Mouse (Mus musculus) hindbrain, embryonic 16.5 days (tissue): ENCODE measurements at regions not wholly inside any gene's neighbourhood (a gene's known extent, or its start where the extent isn't known, plus 50 kb on each side); places are given as distances from the start of the nearest gene placed in this dataset.

ENCODE experiments used
- ATAC-seq: fragments of 200-750 bp; cut with Nextera tagmentation; 2 replicates; pipeline ENCODE4 v1.8.0; 2017; ENCODE audit warnings: moderate TSS enrichment, moderate library complexity
- H3K27ac ChIP-seq: fragments of 300-500 bp; sonication (generic); 2 replicates; pipeline ENCODE4 v1.5.1; 2014; ENCODE audit warnings: low read depth, mild to moderate bottlenecking, control low read depth, low read length, moderate library complexity
- H3K27me3 ChIP-seq: fragments of 300-500 bp; sonication (generic); replicated peaks from 2 replicates; pipeline ENCODE4 v1.6.1; 2014; ENCODE audit warnings: low read length; ENCODE audit not compliant: control insufficient read depth, insufficient read depth
- H3K36me3 ChIP-seq: fragments of 300-500 bp; sonication (generic); 2 replicates; pipeline ENCODE4 v1.6.1; 2014; ENCODE audit warnings: mild to moderate bottlenecking, low read length, moderate library complexity, mixed read lengths; ENCODE audit not compliant: control insufficient read depth, insufficient read depth
- H3K4me1 ChIP-seq: fragments of 300-500 bp; sonication (generic); 2 replicates; pipeline ENCODE4 v1.6.1; 2014; ENCODE audit warnings: low read depth, low read length; ENCODE audit not compliant: control insufficient read depth, insufficient read depth
- H3K4me2 ChIP-seq: fragments of 300-500 bp; sonication (generic); 2 replicates; pipeline ENCODE4 v1.6.1; 2014; ENCODE audit warnings: mild to moderate bottlenecking, low read length, control low read depth, moderate library complexity
- H3K4me3 ChIP-seq: fragments of 300-500 bp; sonication (generic); 2 replicates; pipeline ENCODE4 v1.5.1; 2014; ENCODE audit warnings: mild to moderate bottlenecking, low read length, control low read depth, moderate library complexity
- H3K9ac ChIP-seq: fragments of 300-500 bp; sonication (generic); 2 replicates; pipeline ENCODE4 v1.6.1; 2014; ENCODE audit warnings: low read depth, mild to moderate bottlenecking, control low read depth, low read length, moderate library complexity
- H3K9me3 ChIP-seq: fragments of 300-500 bp; sonication (generic); 2 replicates; pipeline ENCODE4 v1.6.1; 2014; ENCODE audit warnings: mild to moderate bottlenecking, low read length, moderate library complexity; ENCODE audit not compliant: control insufficient read depth
- WGBS: fragments of 180-500 bp; shearing (Covaris S2); extraction: QIAGEN DNeasy Blood & Tissue Kit; methylation state at CpG from one replicate; pipeline ENCODE4 v1.1.7; 2014; 5-methylcytosine and 5-hydroxymethylcytosine counted together

- Histone ChIP-seq H3K9me3 (no peaks in the 10 kb centered on the region), H3K27ac (no peak overlapping the region), H3K4me3 (no peak overlapping the region), H3K27me3 (no peaks in the 10 kb centered on the region), H3K4me1 (no peaks in the 10 kb centered on the region), H3K36me3 (no peaks in the 10 kb centered on the region), H3K9ac (no peak overlapping the region), H3K4me2 (no peak overlapping the region)
- 46% methylated on average over 4 of the region's 4 CpGs for WGBS
- no peak for ATAC-seq
Observed at GRCm38 (mm10) chr1:13807786-13808185, 2285.3 kb downstream of the 4930444P10Rik start.

- Histone ChIP-seq H3K36me3 (no peaks in the 10 kb centered on the region), H3K27me3 (no peaks in the 10 kb centered on the region), H3K4me3 (no peak overlapping the region), H3K4me2 (no peak overlapping the region), H3K9me3 (no peaks in the 10 kb centered on the region), H3K4me1 (no peaks in the 10 kb centered on the region), H3K9ac (no peak overlapping the region), H3K27ac (no peak overlapping the region)
- 73% methylated on average over 1 of the region's 1 CpGs for WGBS
- ATAC-seq = no peak
Observed at GRCm38 (mm10) chr1:13800460-13800859, 2292.7 kb downstream of the 4930444P10Rik start.

DNA sequence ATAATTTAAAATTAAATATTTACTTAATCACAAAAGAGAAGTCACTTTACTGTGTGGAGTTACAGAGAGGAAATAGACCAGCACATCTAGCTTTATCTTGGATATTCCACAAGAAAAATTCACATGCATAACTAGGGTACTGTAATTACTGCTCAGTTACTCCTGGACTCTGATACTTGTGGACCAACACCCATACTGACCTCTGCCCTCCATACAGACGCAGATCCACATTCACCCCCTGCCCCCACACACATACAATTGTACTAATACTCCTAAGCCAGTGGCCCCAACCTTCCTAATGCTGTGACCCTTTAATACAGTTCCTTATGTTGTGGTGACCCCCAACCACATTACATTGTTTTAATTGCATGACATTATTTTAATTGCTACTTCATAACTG lies 2294.3 kb downstream of the 4930444P10Rik start:
- no peak overlapping the region for H3K27ac ChIP-seq
- H3K9me3 ChIP-seq = no peaks in the 10 kb centered on the region
- no peak overlapping the region for H3K9ac ChIP-seq
- 67% methylated on average over 1 of the region's 1 CpGs for WGBS
- no peaks in the 10 kb centered on the region for H3K27me3 ChIP-seq
- no peaks in the 10 kb centered on the region for H3K4me1 ChIP-seq
- no peaks in the 10 kb centered on the region for H3K36me3 ChIP-seq
- no peak for ATAC-seq
- no peak overlapping the region for H3K4me2 ChIP-seq
- no peak overlapping the region for H3K4me3 ChIP-seq

DNA sequence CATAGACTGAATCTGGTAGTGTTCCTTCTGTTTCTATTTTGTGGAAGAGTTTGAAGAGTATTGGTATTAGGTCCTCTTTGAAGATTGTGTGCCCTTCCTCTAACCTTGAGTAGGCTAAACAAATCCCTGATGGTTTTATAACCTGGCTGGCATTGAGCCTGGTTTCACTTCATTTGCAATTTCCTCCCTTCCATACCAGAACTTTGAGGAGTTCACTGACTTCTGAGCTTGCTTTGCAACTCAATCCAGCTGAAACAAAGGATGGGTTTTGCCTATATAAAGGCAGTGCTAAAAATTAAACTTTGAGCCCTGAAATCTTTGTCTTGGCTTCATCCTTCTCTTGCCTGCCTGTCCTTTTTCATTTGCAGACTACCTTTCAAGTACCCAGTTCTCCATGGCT lies 2297.9 kb downstream of the 4930444P10Rik start:
- ATAC-seq = no peak
- H3K9ac ChIP-seq = no peak overlapping the region
- H3K4me1 ChIP-seq = no peaks in the 10 kb centered on the region
- H3K27ac ChIP-seq = no peak overlapping the region
- H3K4me2 ChIP-seq = no peak overlapping the region
- H3K9me3 ChIP-seq = peaks cover 5% of the 10 kb centered on the region; the same call in 1 of the 2 replicates
- no peaks in the 10 kb centered on the region for H3K36me3 ChIP-seq
- no peak overlapping the region for H3K4me3 ChIP-seq
- no peaks in the 10 kb centered on the region for H3K27me3 ChIP-seq

DNA sequence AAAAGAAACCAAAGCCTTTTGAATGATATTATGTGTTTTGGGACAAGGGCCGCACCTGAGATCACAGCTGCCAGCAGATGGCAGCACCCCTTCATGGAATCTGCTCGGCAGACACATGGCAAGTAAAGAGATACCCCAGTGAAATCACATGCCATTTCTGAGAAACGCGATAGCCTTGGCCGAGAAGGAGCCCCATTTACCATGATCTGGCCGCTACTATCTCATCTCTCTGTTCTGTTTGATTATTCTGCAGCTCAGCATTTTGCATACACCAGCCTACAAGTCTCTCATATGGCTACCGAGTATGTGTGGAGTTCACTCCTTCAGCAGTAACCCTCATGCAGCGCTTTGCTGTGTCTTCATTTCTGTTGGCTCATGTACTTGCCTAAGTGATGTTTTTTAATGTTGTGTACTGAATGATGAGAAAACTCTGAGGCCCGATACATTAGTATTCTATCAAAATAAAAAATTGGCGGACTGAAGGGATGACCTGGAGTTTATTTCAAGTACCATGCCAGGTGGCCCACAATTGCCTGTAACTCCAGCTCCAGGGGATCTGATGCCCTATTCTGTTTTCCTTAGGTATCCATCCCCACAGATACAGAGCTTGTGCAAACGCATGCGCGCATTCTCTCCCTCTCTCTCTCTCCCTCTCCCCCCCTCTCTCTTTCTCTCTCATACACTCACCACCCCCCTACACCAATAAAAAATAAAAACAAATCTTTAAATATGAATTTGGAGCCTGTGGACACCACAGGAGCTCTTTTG lies 2303.6 kb downstream of the 4930444P10Rik start:
- peak; percentile 95 for ATAC-seq
- Histone ChIP-seq H3K27me3 (no peaks in the 10 kb centered on the region), H3K4me1 (no peaks in the 10 kb centered on the region), H3K9me3 (peaks cover 5% of the 10 kb centered on the region; the same call in 1 of the 2 replicates), H3K27ac (no peak overlapping the region), H3K36me3 (no peaks in the 10 kb centered on the region), H3K4me2 (peak overlapping the region; percentile 44), H3K9ac (no peak overlapping the region), H3K4me3 (no peak overlapping the region)
- WGBS = 34% methylated on average over 13 of the region's 13 CpGs

- no peaks in the 10 kb centered on the region for H3K36me3 ChIP-seq
- no peak overlapping the region for H3K9ac ChIP-seq
- no peak overlapping the region for H3K27ac ChIP-seq
- H3K4me2 ChIP-seq = no peak overlapping the region
- no peak for ATAC-seq
- WGBS = 68% methylated on average over 2 of the region's 2 CpGs
- H3K27me3 ChIP-seq = no peaks in the 10 kb centered on the region
- H3K4me3 ChIP-seq = no peak overlapping the region
- no peaks in the 10 kb centered on the region for H3K4me1 ChIP-seq
- peaks cover 3% of the 10 kb centered on the region; the same call in 1 of the 2 replicates for H3K9me3 ChIP-seq
Observed at GRCm38 (mm10) chr1:13787016-13787415, 2306.1 kb downstream of the 4930444P10Rik start.

- WGBS = 9% methylated on average over 4 of the region's 4 CpGs
- H3K36me3 ChIP-seq = no peaks in the 10 kb centered on the region
- H3K9me3 ChIP-seq = no peaks in the 10 kb centered on the region
- H3K4me3 ChIP-seq = no peak overlapping the region
- H3K4me1 ChIP-seq = no peaks in the 10 kb centered on the region
- no peak for ATAC-seq
- no peaks in the 10 kb centered on the region for H3K27me3 ChIP-seq
- no peak overlapping the region for H3K27ac ChIP-seq
- no peak overlapping the region for H3K9ac ChIP-seq
- H3K4me2 ChIP-seq = no peak overlapping the region
Observed at GRCm38 (mm10) chr1:13784396-13784795, 2308.7 kb downstream of the 4930444P10Rik start.

DNA sequence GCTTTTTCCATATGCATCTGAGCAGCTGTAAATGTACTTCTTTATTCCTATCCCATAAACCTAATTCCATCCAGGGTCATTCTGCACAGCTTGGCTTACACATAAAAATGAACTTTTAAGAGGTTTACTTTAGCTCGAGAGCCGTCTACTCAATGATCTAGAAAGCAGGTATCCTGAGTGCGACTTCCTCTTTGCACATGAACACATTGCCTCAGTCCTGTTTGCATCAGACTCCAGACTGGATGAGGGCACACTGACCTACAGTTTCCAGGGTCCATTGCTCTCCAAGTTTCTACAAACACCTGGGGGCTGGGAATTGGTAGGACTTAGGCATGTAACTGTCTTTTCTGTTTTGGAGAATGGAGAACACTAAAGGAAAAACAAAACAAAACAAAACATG lies 2310.5 kb downstream of the 4930444P10Rik start:
- WGBS = 94% methylated on average over 3 of the region's 3 CpGs
- H3K4me3 ChIP-seq = no peak overlapping the region
- no peak for ATAC-seq
- H3K27me3 ChIP-seq = no peaks in the 10 kb centered on the region
- H3K36me3 ChIP-seq = no peaks in the 10 kb centered on the region
- H3K27ac ChIP-seq = no peak overlapping the region
- H3K4me2 ChIP-seq = no peak overlapping the region
- H3K9ac ChIP-seq = no peak overlapping the region
- H3K4me1 ChIP-seq = no peaks in the 10 kb centered on the region
- no peaks in the 10 kb centered on the region for H3K9me3 ChIP-seq

DNA sequence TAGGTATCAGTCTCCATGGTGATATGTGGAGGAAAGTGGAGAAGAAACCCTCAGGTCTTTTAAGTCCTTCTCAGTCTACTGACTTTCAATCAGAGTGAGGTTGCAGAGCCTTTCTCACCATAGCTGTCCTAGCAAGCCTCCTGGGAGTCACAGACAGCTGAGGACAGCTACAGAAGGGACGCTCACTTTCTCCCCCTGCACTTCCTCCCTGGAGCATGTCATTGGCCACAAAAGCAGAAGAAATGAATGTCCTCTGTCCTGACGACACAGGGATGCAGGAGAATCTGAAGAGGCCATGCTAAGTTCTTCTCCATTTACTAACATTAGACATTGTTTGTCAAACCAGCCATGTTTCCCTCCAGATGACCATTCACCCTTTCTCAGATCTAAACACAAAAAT lies 2321.0 kb downstream of the 4930444P10Rik start:
- Histone ChIP-seq H3K4me3 (no peak overlapping the region), H3K4me2 (no peak overlapping the region), H3K4me1 (no peaks in the 10 kb centered on the region; the same call in 1 of the 2 replicates), H3K27me3 (no peaks in the 10 kb centered on the region), H3K9ac (no peak overlapping the region), H3K27ac (no peak overlapping the region), H3K9me3 (no peaks in the 10 kb centered on the region), H3K36me3 (no peaks in the 10 kb centered on the region)
- ATAC-seq = no peak
- 21% methylated on average over 2 of the region's 2 CpGs for WGBS
